ENCODE assay signal across 25 mouse cellular contexts in genomic region chr2:130280224-130280623, GRCm38 (mm10). TPM values are rescaled to one million over a fixed set of nuclear protein-coding genes. Genes with fewer than 3 reads are reported as not detected.
A peak's percentile ranks its signal among the peaks of the same experiment; 100 is the strongest.
DNase-seq lines count a peak whose midpoint lies in the region; ATAC-seq lines count a peak whose summit lies in the region.
"Had no signal": no experiment of that assay in that cellular context is flagged by ENCODE, and none has a peak within 500 bp of the region (broad histone marks: within the 10 kb centered on the region; RNA-seq: fewer than 3 reads in every experiment).

No protein-coding gene starts in this region.

- H3K4me2 ChIP-seq in liver, embryonic 16.5 days (ENCODE audit: low read depth, low read length), result no peak overlapping the region
- H3K4me2 ChIP-seq: heart, embryonic 15.5 days; limb, embryonic 13.5 days had no signal

- WGBS in liver, embryonic 16.5 days (ENCODE audit: insufficient replicate concordance), result 53% methylated on average over 7 of the region's 7 CpGs

- ATAC-seq in liver, embryonic 16.5 days (ENCODE audit: low read depth), result no peak
- ATAC-seq: forebrain, embryonic 16.5 days; hindbrain, embryonic 16.5 days; intestine, postnatal 0 days had no signal

- H3K9me3 ChIP-seq in liver, embryonic 16.5 days (replicated peaks; ENCODE audit: control insufficient read depth, low read length), result no peaks in the 10 kb centered on the region
- H3K9me3 ChIP-seq: forebrain, embryonic 10.5 days; heart, embryonic 15.5 days; limb, embryonic 13.5 days; midbrain, embryonic 10.5 days had no signal

- peak; percentile 27 for DNase-seq in layer of hippocampus, adult 11-12 months (ENCODE audit: low spot score)
- DNase-seq in layer of hippocampus, postnatal 25 days (ENCODE audit: extremely low spot score in 1 of 2, low spot score in 1 of 2), result no peak
- no peak for DNase-seq in liver
- DNase-seq in R1 (ENCODE audit: low read depth, low spot score), result peak; percentile 30
- peak; percentile 49 for DNase-seq in layer of hippocampus, adult 9-11 months
- DNase-seq in thymus, postnatal 14 days, result no peak
- DNase-seq: adrenal gland, postnatal 36 days; cerebellum, adult 11 months; cerebellum, postnatal 10 days; gastrocnemius, postnatal 25 days; heart, adult 18-20 months; heart, postnatal 4 days; kidney, postnatal 25 days; lung, adult 18-20 months; lung, postnatal 10 days; thymus, adult 2 months had no signal

- H3K27ac ChIP-seq in liver, embryonic 16.5 days (ENCODE audit: low read length), result 0 out of 2 replicates have a peak overlapping the region, but pooled peaks have one; percentile 2
- H3K27ac ChIP-seq: forebrain, embryonic 10.5 days; heart, embryonic 15.5 days; limb, embryonic 13.5 days; midbrain, embryonic 10.5 days; stomach, postnatal 0 days had no signal

- H3K9ac ChIP-seq in liver, embryonic 16.5 days (ENCODE audit: low read depth, low read length), result no peak overlapping the region
- H3K9ac ChIP-seq: heart, embryonic 15.5 days; limb, embryonic 13.5 days had no signal

- H3K4me3 ChIP-seq in liver, embryonic 16.5 days (ENCODE audit: low read depth, low read length), result no peak overlapping the region
- H3K4me3 ChIP-seq: forebrain, embryonic 10.5 days; heart, embryonic 15.5 days; limb, embryonic 13.5 days; midbrain, embryonic 10.5 days had no signal

- H3K36me3 ChIP-seq in liver, embryonic 16.5 days (ENCODE audit: control insufficient read depth, insufficient read depth), result peaks cover 55% of the 10 kb centered on the region

- peaks cover 28% of the 10 kb centered on the region for H3K4me1 ChIP-seq in liver, embryonic 16.5 days (ENCODE audit: control insufficient read depth, low read depth, low read length)

- no peaks in the 10 kb centered on the region for H3K27me3 ChIP-seq in liver, embryonic 16.5 days (ENCODE audit: control insufficient read depth, insufficient read depth, low read depth, low read length)
- H3K27me3 ChIP-seq: heart, embryonic 15.5 days; limb, embryonic 13.5 days had no signal

RNA-seq across cellular contexts. Expression of gene Idh3b, which starts 4.1 kb away (rescaled TPM):
- 100 to 1,000 TPM; 320 to 329 TPM for total RNA-seq in layer of hippocampus, postnatal 25 days (2021)
- 106 and 108 TPM in 2 replicates for polyA plus RNA-seq in liver, embryonic 16.5 days (2015; fragmentation: Nextera tagmentation; extraction: Ambion mirVana)

RNA-seq across cellular contexts. Expression of gene Nop56, which starts 6.0 kb away (rescaled TPM):
- total RNA-seq in layer of hippocampus, postnatal 25 days (2021), result 100 to 1,000 TPM; 129 to 165 TPM
- polyA plus RNA-seq in liver, embryonic 16.5 days (2015; fragmentation: Nextera tagmentation; extraction: Ambion mirVana), result 120 and 130 TPM in 2 replicates

RNA-seq across cellular contexts. Expression of gene Ebf4, which starts 14.7 kb away (rescaled TPM):
- 10 to 100 TPM in 1 of 2 experiments, 1 to 10 TPM in 1; 9.3 to 13.6 TPM for total RNA-seq in layer of hippocampus, postnatal 25 days (2021)
- 0.05 TPM in 2 replicates for polyA plus RNA-seq in liver, embryonic 16.5 days (2015; fragmentation: Nextera tagmentation; extraction: Ambion mirVana)

Comparison
In these comparisons a context has a peak if more than half of its experiments do, and no peak if none do; other contexts are left out.
1. DNase-seq: peak in layer of hippocampus, adult 11-12 months (single experiment), R1 (single experiment) and layer of hippocampus, adult 9-11 months (single experiment); none in layer of hippocampus, postnatal 25 days (0 of 2), liver (single experiment) and thymus, postnatal 14 days (single experiment).